1 mouse cellular context compared by ENCODE assay signal in the genomic region with DNA sequence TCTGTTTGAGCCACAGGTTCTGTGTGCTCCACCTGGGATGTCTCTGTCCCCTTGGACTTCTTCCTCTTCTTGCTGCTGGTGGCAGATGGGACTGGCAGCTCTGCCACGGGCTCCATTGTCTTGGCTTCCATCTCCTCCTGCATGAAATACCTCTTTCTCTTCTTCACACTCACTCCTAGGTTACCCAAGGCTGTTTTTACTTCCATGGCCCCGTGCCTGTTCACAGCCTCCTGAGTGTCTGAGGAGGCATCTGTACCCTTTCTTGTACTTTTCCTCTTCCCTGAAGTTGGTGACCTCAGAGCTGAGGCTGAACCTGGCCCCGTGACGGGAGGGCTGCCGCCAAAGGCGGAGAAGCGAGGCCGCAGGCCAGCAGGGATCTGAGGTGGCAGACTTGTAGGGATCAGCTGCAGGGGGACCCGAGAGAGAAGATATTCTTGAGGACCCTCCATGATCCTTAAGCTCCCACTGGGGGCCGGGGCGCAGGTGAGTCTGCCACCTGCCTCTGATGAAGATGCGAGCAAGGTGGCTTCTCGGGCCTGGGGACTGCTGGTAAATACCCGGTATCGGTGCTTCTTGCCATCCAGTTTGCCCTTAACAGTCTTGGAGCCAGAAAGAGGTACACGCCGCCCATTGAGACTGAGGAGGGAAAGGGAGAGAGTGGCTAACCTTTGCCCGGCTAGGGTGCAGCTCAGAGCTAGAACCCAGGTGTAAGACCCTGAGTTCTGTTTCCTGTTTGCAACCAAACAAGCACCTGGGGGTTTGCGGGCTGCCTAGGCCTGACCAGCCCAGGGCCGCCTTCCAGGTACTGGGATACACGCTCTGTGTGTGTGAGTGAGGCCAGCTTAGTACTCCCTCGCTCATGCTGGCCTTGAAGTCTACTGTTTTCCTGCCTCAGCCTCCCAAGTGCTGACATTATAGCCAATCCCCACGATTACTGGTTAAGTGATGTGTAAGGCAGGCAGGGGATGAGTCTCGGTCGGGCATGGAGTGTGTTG.
TF ChIP-seq lines count a peak whose summit lies in the region.

No protein-coding gene starts in this region.

TF ChIP-seq in CH12.LX, 34 proteins besides CTCF, POLR2A, EP300 and RAD21:
- no peak for TF ChIP-seq BHLHE40 (IDR thresholded peaks at IDR 0.05; ENCODE audit: low read depth, low read length)
- no peak for TF ChIP-seq NRF1 (IDR thresholded peaks at IDR 0.05; ENCODE audit: low read depth, low read length)
- TF ChIP-seq GABPA (IDR thresholded peaks at IDR 0.05; ENCODE audit: insufficient replicate concordance, low read depth, low read length) = no peak
- TF ChIP-seq MEF2A (IDR thresholded peaks at IDR 0.05; ENCODE audit: borderline replicate concordance, low read depth, low read length) = no peak
